Mouse (Mus musculus) lung, postnatal 0 days (tissue): ENCODE results near the gene Sec61a2.

Source experiments
- CTCF ChIP-seq: IDR thresholded peaks from 2 replicates; pipeline ENCODE4 v1.5.1; 2016; ENCODE audit warnings: antibody characterized with exemption, mild to moderate bottlenecking
- EP300 ChIP-seq: IDR thresholded peaks from 2 replicates; pipeline ENCODE4 v1.6.1; 2016; ENCODE audit warnings: antibody characterized with exemption, mild to moderate bottlenecking, control low read depth

DNA sequence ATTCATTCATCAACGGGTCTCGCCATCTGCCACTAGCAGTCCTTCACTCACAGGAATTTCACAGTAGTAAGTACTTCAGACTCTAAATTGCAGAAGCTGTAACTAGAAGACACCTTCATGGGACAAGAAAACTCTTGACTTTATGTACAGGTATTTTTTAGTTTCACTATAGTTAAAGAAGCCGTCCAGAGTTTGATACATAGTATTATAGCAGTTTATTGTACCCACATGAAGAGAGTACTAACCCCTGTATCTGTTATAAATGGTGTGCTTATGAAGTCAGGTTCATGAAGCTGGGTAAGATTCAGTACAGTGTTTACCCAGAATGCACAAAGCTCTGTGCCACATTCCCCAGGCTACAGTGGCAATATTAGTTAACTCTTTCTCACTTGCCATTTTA lies 32.4 kb downstream of the Sec61a2 start, which contains the start of gene Gm13199:
- no peak for TF ChIP-seq CTCF
- no peak for TF ChIP-seq EP300
